Mouse (Mus musculus): ENCODE results near the gene Cnpy4. TPM values are rescaled to one million over a fixed set of nuclear protein-coding genes. Genes with fewer than 3 reads are reported as not detected.
A peak's percentile ranks its signal among the peaks of the same experiment; 100 is the strongest.

Gene Cnpy4
- polyA plus RNA-seq, 1 experiment from 2014 or later, result 20.0 TPM

- Histone ChIP-seq H3K9me3 (ENCODE audit: control insufficient read depth, low read length) (no peaks in the 10 kb centered on the region), H3K27me3 (ENCODE audit: control insufficient read depth, insufficient read depth, low read length) (no peaks in the 10 kb centered on the region), H3K36me3 (ENCODE audit: control insufficient read depth, insufficient read depth, low read length) (no peaks in the 10 kb centered on the region), H3K9ac (ENCODE audit: low read length) (no peak overlapping the region), H3K4me3 (ENCODE audit: low read depth, low read length) (no peak overlapping the region), H3K4me1 (replicated peaks; ENCODE audit: control insufficient read depth, insufficient read depth) (no peaks in the 10 kb centered on the region), H3K27ac (replicated peaks) (no peak overlapping the region), H3K4me2 (replicated peaks; ENCODE audit: low read depth) (no peak overlapping the region)
- DNase-seq (ENCODE audit: low spot score) (peak; percentile 25), ATAC-seq (ENCODE audit: low FRiP score, low TSS enrichment) (no peak)
- TF ChIP-seq EP300 (optimal IDR thresholded peaks at IDR 0.05) (no peak), CTCF (IDR thresholded peaks at IDR 0.05; ENCODE audit: low read depth) (peak; percentile 62)
- 61% methylated on average over 3 of the region's 3 CpGs for WGBS
Measured at GRCm38 (mm10) chr5:138228026-138228425, 40.7 kb downstream of the Cnpy4 start.

GRCm38 (mm10) chr5:138229511-138229910 lies 42.2 kb downstream of the Cnpy4 start:
- H3K27ac ChIP-seq (replicated peaks), result no peak overlapping the region
- H3K9ac ChIP-seq (ENCODE audit: low read length), result no peak overlapping the region
- no peaks in the 10 kb centered on the region for H3K27me3 ChIP-seq (ENCODE audit: control insufficient read depth, insufficient read depth, low read length)
- 85% methylated on average over 3 of the region's 3 CpGs for whole genome bisulfite sequencing
- no peaks in the 10 kb centered on the region for H3K36me3 ChIP-seq (ENCODE audit: control insufficient read depth, insufficient read depth, low read length)
- TF ChIP-seq EP300 (optimal IDR thresholded peaks at IDR 0.05) (no peak), CTCF (IDR thresholded peaks at IDR 0.05; ENCODE audit: low read depth) (no peak)
- no peaks in the 10 kb centered on the region for H3K9me3 ChIP-seq (ENCODE audit: control insufficient read depth, low read length)
- no peaks in the 10 kb centered on the region for H3K4me1 ChIP-seq (replicated peaks; ENCODE audit: control insufficient read depth, insufficient read depth)
- DNase-seq (ENCODE audit: low spot score) (no peak), ATAC-seq (ENCODE audit: low FRiP score, low TSS enrichment) (no peak)
- no peak overlapping the region for H3K4me2 ChIP-seq (replicated peaks; ENCODE audit: low read depth)
- H3K4me3 ChIP-seq (ENCODE audit: low read depth, low read length), result no peak overlapping the region

GRCm38 (mm10) chr5:138233778-138234177 lies 46.5 kb downstream of the Cnpy4 start:
- Histone ChIP-seq H3K4me2 (replicated peaks; ENCODE audit: low read depth) (no peak overlapping the region), H3K4me3 (ENCODE audit: low read depth, low read length) (no peak overlapping the region), H3K9ac (ENCODE audit: low read length) (no peak overlapping the region), H3K9me3 (ENCODE audit: control insufficient read depth, low read length) (no peaks in the 10 kb centered on the region), H3K36me3 (ENCODE audit: control insufficient read depth, insufficient read depth, low read length) (no peaks in the 10 kb centered on the region), H3K27ac (replicated peaks) (no peak overlapping the region), H3K27me3 (ENCODE audit: control insufficient read depth, insufficient read depth, low read length) (no peaks in the 10 kb centered on the region), H3K4me1 (replicated peaks; ENCODE audit: control insufficient read depth, insufficient read depth) (no peaks in the 10 kb centered on the region)
- TF ChIP-seq CTCF (IDR thresholded peaks at IDR 0.05; ENCODE audit: low read depth), result no peak
- TF ChIP-seq EP300 (optimal IDR thresholded peaks at IDR 0.05), result no peak
- DNase-seq (ENCODE audit: low spot score) (no peak), ATAC-seq (ENCODE audit: low FRiP score, low TSS enrichment) (no peak)
- WGBS, result 63% methylated on average over 2 of the region's 2 CpGs

GRCm38 (mm10) chr5:138234224-138234623 lies 46.9 kb downstream of the Cnpy4 start:
- TF ChIP-seq EP300 (optimal IDR thresholded peaks at IDR 0.05), result no peak
- TF ChIP-seq CTCF (IDR thresholded peaks at IDR 0.05; ENCODE audit: low read depth), result no peak
- Histone ChIP-seq H3K9ac (ENCODE audit: low read length) (no peak overlapping the region), H3K4me3 (ENCODE audit: low read depth, low read length) (no peak overlapping the region), H3K9me3 (ENCODE audit: control insufficient read depth, low read length) (no peaks in the 10 kb centered on the region), H3K27ac (replicated peaks) (no peak overlapping the region), H3K36me3 (ENCODE audit: control insufficient read depth, insufficient read depth, low read length) (no peaks in the 10 kb centered on the region), H3K27me3 (ENCODE audit: control insufficient read depth, insufficient read depth, low read length) (no peaks in the 10 kb centered on the region), H3K4me2 (replicated peaks; ENCODE audit: low read depth) (no peak overlapping the region), H3K4me1 (replicated peaks; ENCODE audit: control insufficient read depth, insufficient read depth) (no peaks in the 10 kb centered on the region)
- ATAC-seq (ENCODE audit: low FRiP score, low TSS enrichment) (no peak), DNase-seq (ENCODE audit: low spot score) (no peak)

GRCm38 (mm10) chr5:138241511-138241910 lies 54.2 kb downstream of the Cnpy4 start:
- Histone ChIP-seq H3K27me3 (ENCODE audit: control insufficient read depth, insufficient read depth, low read length) (no peaks in the 10 kb centered on the region), H3K9me3 (ENCODE audit: control insufficient read depth, low read length) (no peaks in the 10 kb centered on the region), H3K27ac (replicated peaks) (no peak overlapping the region), H3K9ac (ENCODE audit: low read length) (no peak overlapping the region), H3K4me3 (ENCODE audit: low read depth, low read length) (no peak overlapping the region), H3K4me1 (replicated peaks; ENCODE audit: control insufficient read depth, insufficient read depth) (no peaks in the 10 kb centered on the region), H3K36me3 (ENCODE audit: control insufficient read depth, insufficient read depth, low read length) (no peaks in the 10 kb centered on the region), H3K4me2 (replicated peaks; ENCODE audit: low read depth) (no peak overlapping the region)
- no peak for DNase-seq (ENCODE audit: low spot score)
- 30% methylated on average over 2 of the region's 2 CpGs for WGBS
- TF ChIP-seq EP300 (optimal IDR thresholded peaks at IDR 0.05) (no peak), CTCF (IDR thresholded peaks at IDR 0.05; ENCODE audit: low read depth) (no peak)
- peak; percentile 42; the same call in 1 of the 2 replicates for ATAC-seq (ENCODE audit: low FRiP score, low TSS enrichment)

MicroRNAs within 50 kb of the gene (microRNA counts, 519-probe panel; counts per million panel counts)
- 5,618 counts per million, percentile 66 among the panel's probes with 10 or more counts for microRNA mmu-miR-106b
- 6,559 counts per million, percentile 85 among the panel's probes with 10 or more counts for microRNA mmu-miR-25
- 5,671 counts per million, percentile 68 among the panel's probes with 10 or more counts for microRNA mmu-miR-93

Small RNA genes within 50 kb of the gene (microRNA-seq; reads per million reads assigned to microRNA genes)
- gene Mir106b, result 4,323 reads per million, percentile 88 among the genes with 10 or more reads in this experiment
- gene Mir25, result 510 reads per million, percentile 64 among the genes with 10 or more reads in this experiment
- 4,268 reads per million, percentile 87 among the genes with 10 or more reads in this experiment for gene Mir93

Other genes starting within 250 kb of the Cnpy4 start
- gene Gjc3, start 224.4 kb upstream of the Cnpy4 start, polyA plus RNA-seq (2015; fragmentation: Nextera tagmentation; extraction: Ambion mirVana), result 0.92 TPM in 2 replicates
- 1.1 and 1.5 TPM in 2 replicates for gene Azgp1, start 206.0 kb upstream of the Cnpy4 start, polyA plus RNA-seq (2015; fragmentation: Nextera tagmentation; extraction: Ambion mirVana)
- 0.10 TPM in 1 of 2 replicates, not detected in the other for gene Smok3a, start 166.2 kb upstream of the Cnpy4 start, polyA plus RNA-seq (2015; fragmentation: Nextera tagmentation; extraction: Ambion mirVana)
- not detected in 2 replicates for gene Smok3b, start 166.1 kb upstream of the Cnpy4 start, polyA plus RNA-seq (2015; fragmentation: Nextera tagmentation; extraction: Ambion mirVana)
- gene Smok3c, start 134.3 kb upstream of the Cnpy4 start, polyA plus RNA-seq (2015; fragmentation: Nextera tagmentation; extraction: Ambion mirVana), result not detected in 2 replicates
- 5.6 and 5.8 TPM in 2 replicates for gene Zkscan1, start 102.4 kb upstream of the Cnpy4 start, polyA plus RNA-seq (2015; fragmentation: Nextera tagmentation; extraction: Ambion mirVana)
- 20.0 and 20.4 TPM in 2 replicates for gene Zscan21, start 70.6 kb upstream of the Cnpy4 start, polyA plus RNA-seq (2015; fragmentation: Nextera tagmentation; extraction: Ambion mirVana)
- gene Zfp113, start 31.7 kb upstream of the Cnpy4 start, polyA plus RNA-seq (2015; fragmentation: Nextera tagmentation; extraction: Ambion mirVana), result 6.1 and 8.0 TPM in 2 replicates
- 173 and 180 TPM in 2 replicates for gene Cops6, start 26.4 kb upstream of the Cnpy4 start, polyA plus RNA-seq (2015; fragmentation: Nextera tagmentation; extraction: Ambion mirVana)
- 9.3 and 9.9 TPM in 2 replicates for gene Ap4m1, start 15.5 kb upstream of the Cnpy4 start, polyA plus RNA-seq (2015; fragmentation: Nextera tagmentation; extraction: Ambion mirVana)
- gene Mcm7, start 15.1 kb upstream of the Cnpy4 start, polyA plus RNA-seq (2015; fragmentation: Nextera tagmentation; extraction: Ambion mirVana), result 43.6 and 45.5 TPM in 2 replicates
- 27.1 and 27.7 TPM in 2 replicates for gene Taf6, start within 50 bp of the Cnpy4 start, polyA plus RNA-seq (2015; fragmentation: Nextera tagmentation; extraction: Ambion mirVana)
- 6.7 and 7.0 TPM in 2 replicates for gene Mblac1, start 6.8 kb downstream of the Cnpy4 start, polyA plus RNA-seq (2015; fragmentation: Nextera tagmentation; extraction: Ambion mirVana)
- gene Nxpe5, start 38.4 kb downstream of the Cnpy4 start, polyA plus RNA-seq (2015; fragmentation: Nextera tagmentation; extraction: Ambion mirVana), result 0.10 and 0.11 TPM in 2 replicates
- gene Lamtor4, start 68.0 kb downstream of the Cnpy4 start, polyA plus RNA-seq (2015; fragmentation: Nextera tagmentation; extraction: Ambion mirVana), result 88.3 and 91.0 TPM in 2 replicates
- gene BC037034, start 76.5 kb downstream of the Cnpy4 start, polyA plus RNA-seq (2015; fragmentation: Nextera tagmentation; extraction: Ambion mirVana), result 2.4 and 3.3 TPM in 2 replicates
- gene Gal3st4, start 85.4 kb downstream of the Cnpy4 start, polyA plus RNA-seq (2015; fragmentation: Nextera tagmentation; extraction: Ambion mirVana), result 3.6 and 4.5 TPM in 2 replicates
- 0.17 and 0.36 TPM in 2 replicates for gene Gm43720, start 92.5 kb downstream of the Cnpy4 start, polyA plus RNA-seq (2015; fragmentation: Nextera tagmentation; extraction: Ambion mirVana)
- 1.8 and 2.3 TPM in 2 replicates for gene Gpc2, start 92.5 kb downstream of the Cnpy4 start, polyA plus RNA-seq (2015; fragmentation: Nextera tagmentation; extraction: Ambion mirVana)
- 0.50 and 0.74 TPM in 2 replicates for gene Stag3, start 92.8 kb downstream of the Cnpy4 start, polyA plus RNA-seq (2015; fragmentation: Nextera tagmentation; extraction: Ambion mirVana)
- gene Pvrig, start 154.5 kb downstream of the Cnpy4 start, polyA plus RNA-seq (2015; fragmentation: Nextera tagmentation; extraction: Ambion mirVana), result 0.15 TPM in 1 of 2 replicates, not detected in the other